Mouse (Mus musculus) forebrain, embryonic 14.5 days (tissue): ENCODE measurements around the gene Pgp. TPM values are rescaled to one million over a fixed set of nuclear protein-coding genes. Genes with fewer than 3 reads are reported as not detected.

ENCODE experiments used
- ATAC-seq: fragments of 200-750 bp; cut with Nextera tagmentation; 2 replicates; pipeline ENCODE4 v1.8.0; 2017; ENCODE audit warnings: mild to moderate bottlenecking, moderate library complexity
- DNase-seq: peaks from one replicate; pipeline ENCODE4 v3.0.0-alpha.2; 2015; ENCODE audit warnings: low spot score
- H3K27ac ChIP-seq: fragments of 300-500 bp; sonication (generic); 2 replicates; pipeline ENCODE4 v1.5.1; 2014; ENCODE audit warnings: low read depth, mild to moderate bottlenecking, control low read depth, low read length, moderate library complexity
- H3K27me3 ChIP-seq: fragments of 300-500 bp; sonication (generic); replicated peaks from 2 replicates; pipeline ENCODE4 v1.6.1; 2014; ENCODE audit warnings: low read length, control low read depth, mixed read lengths; ENCODE audit not compliant: control insufficient read depth, insufficient read depth
- H3K36me3 ChIP-seq: fragments of 300-500 bp; sonication (generic); 2 replicates; pipeline ENCODE4 v1.6.1; 2014; ENCODE audit warnings: low read length, control low read depth; ENCODE audit not compliant: control insufficient read depth, insufficient read depth
- H3K4me1 ChIP-seq: fragments of 300-500 bp; sonication (generic); 2 replicates; pipeline ENCODE4 v1.6.1; 2014; ENCODE audit warnings: antibody characterized with exemption, low read length, control low read depth; ENCODE audit not compliant: control insufficient read depth, insufficient read depth
- H3K4me2 ChIP-seq: fragments of 300-500 bp; sonication (generic); 2 replicates; pipeline ENCODE4 v1.6.1; 2014; ENCODE audit warnings: mild to moderate bottlenecking, control low read depth, low read length
- H3K4me3 ChIP-seq: fragments of 300-500 bp; sonication (generic); 2 replicates; pipeline ENCODE4 v1.5.1; 2014; ENCODE audit warnings: low read depth, low read length, control low read depth
- H3K9ac ChIP-seq: fragments of 300-500 bp; sonication (generic); 2 replicates; pipeline ENCODE4 v1.6.1; 2014; ENCODE audit warnings: mild to moderate bottlenecking, low read length, control low read depth, moderate library complexity
- H3K9me3 ChIP-seq: fragments of 300-500 bp; sonication (generic); replicated peaks from 2 replicates; pipeline ENCODE4 v1.6.1; 2016; ENCODE audit warnings: low read length, control low read depth, mixed read lengths; ENCODE audit not compliant: control insufficient read depth
- WGBS: fragments of 180-500 bp; shearing (Covaris S2); extraction: QIAGEN DNeasy Blood & Tissue Kit; methylation state at CpG from one replicate; pipeline ENCODE4 v1.1.7; 2014; 5-methylcytosine and 5-hydroxymethylcytosine counted together
- polyA plus RNA-seq: library from polyadenylated mRNA; unstranded; fragments of >200 nt; fragmentation: Nextera tagmentation; extraction: Ambion mirVana; gene quantifications from 2 replicates; pipeline ENCODE4 v1.2.1, GENCODE M21; 2014

Gene Pgp
- polyA plus RNA-seq, 1 experiment from 2014 or later: 54.7 TPM

GRCm38 (mm10) chr17:24469336-24469909 is 769 bp upstream of the Pgp start:
- H3K9ac ChIP-seq: peak overlapping the region; percentile 83
- ATAC-seq (no peak), DNase-seq (no peak)
- peak overlapping the region; percentile 81 for H3K4me2 ChIP-seq
- peak overlapping the region; percentile 80 for H3K27ac ChIP-seq
- no peaks in the 10 kb centered on the region for H3K27me3 ChIP-seq
- H3K4me3 ChIP-seq: peak overlapping the region; percentile 81
- H3K4me1 ChIP-seq: peaks cover 17% of the 10 kb centered on the region
- H3K36me3 ChIP-seq: peaks cover 22% of the 10 kb centered on the region
- H3K9me3 ChIP-seq: no peaks in the 10 kb centered on the region
- WGBS: 16% methylated on average over 7 of the region's 7 CpGs

GRCm38 (mm10) chr17:24470701-24471527 is 722 bp downstream of the Pgp start:
- no peaks in the 10 kb centered on the region for H3K27me3 ChIP-seq
- no peak for DNase-seq

GRCm38 (mm10) chr17:24472512-24472911 is 2.3 kb downstream of the Pgp start:
- WGBS: 84% methylated on average over 4 of the region's 4 CpGs
- Histone ChIP-seq H3K4me3 (0 out of 2 replicates have a peak overlapping the region, but pooled peaks have one; percentile 81), H3K9ac (0 out of 2 replicates have a peak overlapping the region, but pooled peaks have one; percentile 83), H3K4me2 (peak overlapping the region; percentile 81), H3K4me1 (peaks cover 17% of the 10 kb centered on the region), H3K27me3 (no peaks in the 10 kb centered on the region), H3K9me3 (no peaks in the 10 kb centered on the region), H3K36me3 (peaks cover 52% of the 10 kb centered on the region), H3K27ac (no peak overlapping the region)
- ATAC-seq (no peak), DNase-seq (no peak)

More at GRCm38 (mm10) chr17:24470701-24471527, 722 bp downstream of the Pgp start:
- no peak for ATAC-seq
- H3K27ac ChIP-seq: peak overlapping the region; percentile 72
- peak overlapping the region; percentile 81 for H3K4me2 ChIP-seq
- no peaks in the 10 kb centered on the region for H3K9me3 ChIP-seq
- WGBS: under 1% methylated on average over 68 of the region's 68 CpGs
- H3K36me3 ChIP-seq: peaks cover 36% of the 10 kb centered on the region
- peak overlapping the region; percentile 83 for H3K9ac ChIP-seq
- H3K4me3 ChIP-seq: peak overlapping the region; percentile 81
- peaks cover 17% of the 10 kb centered on the region for H3K4me1 ChIP-seq

- Histone ChIP-seq H3K36me3 (peaks cover 54% of the 10 kb centered on the region), H3K27me3 (no peaks in the 10 kb centered on the region), H3K9ac (0 out of 2 replicates have a peak within 1 kb of the TSS, but pooled peaks have one; percentile 83), H3K9me3 (no peaks in the 10 kb centered on the region), H3K4me2 (no peak within 1 kb of the TSS), H3K27ac (no peak within 1 kb of the TSS), H3K4me1 (peaks cover 22% of the 10 kb centered on the region), H3K4me3 (no peak within 1 kb of the TSS)
- WGBS: 77% methylated on average over 6 of the region's 6 CpGs
- ATAC-seq (no peak), DNase-seq (no peak)
Measured at GRCm38 (mm10) chr17:24473612-24474275, 3.6 kb downstream of the Pgp start, which contains the start of gene Bricd5. TSS of gene Bricd5 (plus strand) at chr17:24473884.

GRCm38 (mm10) chr17:24474557-24474956 is 4.4 kb downstream of the Pgp start:
- H3K27ac ChIP-seq: no peak overlapping the region
- 84% methylated on average over 5 of the region's 5 CpGs for WGBS
- H3K4me2 ChIP-seq: no peak overlapping the region
- H3K9me3 ChIP-seq: no peaks in the 10 kb centered on the region
- H3K9ac ChIP-seq: no peak overlapping the region
- ATAC-seq (no peak), DNase-seq (no peak)
- peaks cover 54% of the 10 kb centered on the region for H3K36me3 ChIP-seq
- no peaks in the 10 kb centered on the region for H3K27me3 ChIP-seq
- H3K4me3 ChIP-seq: no peak overlapping the region
- peaks cover 22% of the 10 kb centered on the region for H3K4me1 ChIP-seq

- Histone ChIP-seq H3K4me1 (peaks cover 22% of the 10 kb centered on the region), H3K9ac (no peak overlapping the region), H3K27me3 (no peaks in the 10 kb centered on the region), H3K4me3 (no peak overlapping the region), H3K36me3 (peaks cover 54% of the 10 kb centered on the region), H3K27ac (no peak overlapping the region), H3K4me2 (no peak overlapping the region), H3K9me3 (no peaks in the 10 kb centered on the region)
- no peak for DNase-seq
- 88% methylated on average over 6 of the region's 6 CpGs for WGBS
- no peak for ATAC-seq
Measured at GRCm38 (mm10) chr17:24475586-24475985, 5.4 kb downstream of the Pgp start.

GRCm38 (mm10) chr17:24476022-24476776 is 6.0 kb downstream of the Pgp start:
- Histone ChIP-seq H3K9me3 (no peaks in the 10 kb centered on the region), H3K4me2 (no peak overlapping the region), H3K4me1 (peaks cover 20% of the 10 kb centered on the region), H3K9ac (no peak overlapping the region; the same call in 1 of the 2 replicates), H3K4me3 (no peak overlapping the region), H3K36me3 (peaks cover 54% of the 10 kb centered on the region), H3K27me3 (no peaks in the 10 kb centered on the region), H3K27ac (no peak overlapping the region)
- DNase-seq (no peak), ATAC-seq (no peak)
- WGBS: 95% methylated on average over 10 of the region's 10 CpGs
